Mouse (Mus musculus) CD4-positive naive resting alpha-beta T cell, adult 57 days (primary cell): ENCODE results near the gene Kctd18. TPM values are rescaled to one million over a fixed set of nuclear protein-coding genes. Genes with fewer than 3 reads are reported as not detected.

Experiments
- total RNA-seq: library from RNA; stranded (reverse); gene quantifications from one replicate; pipeline ENCODE4 v1.2.4, GENCODE M21; 2023

Kctd18 gene
- 48.1 TPM for total RNA-seq

GRCm38 (mm10) chr1:58018856-58019255 lies at the start of gene Kctd18:
Gene Kctd18 (minus strand): TSS chr1:58018956.

GRCm38 (mm10) chr1:58029636-58030117 lies 10.9 kb upstream of the Kctd18 start, which contains the start of gene Aox1:
Gene Aox1 (plus strand): TSS chr1:58029931.

GRCm38 (mm10) chr1:57995432-57996132 lies 23.2 kb downstream of the Kctd18 start, which contains the start of gene Sgo2a:
Gene Sgo2a (plus strand): TSS chr1:57995971.

Other genes starting within 250 kb of the Kctd18 start
- 1.1 TPM for gene Spats2l, start 244.8 kb downstream of the Kctd18 start, total RNA-seq
- 0.50 TPM for gene Sgo2a, start 23.0 kb downstream of the Kctd18 start, total RNA-seq
- not detected for gene Aox1, start 11.0 kb upstream of the Kctd18 start, total RNA-seq
- not detected for gene Aox3, start 94.2 kb upstream of the Kctd18 start, total RNA-seq
- gene Aox4, start 191.4 kb upstream of the Kctd18 start, total RNA-seq = not detected